Mouse (Mus musculus) small intestine, adult 2 months (tissue): ENCODE measurements at regions not wholly inside any gene's neighbourhood (a gene's known extent, or its start where the extent isn't known, plus 50 kb on each side); places are given as distances from the start of the nearest gene placed in this dataset.

Experiments
- CTCF ChIP-seq: fragments of 200-500 bp; IDR thresholded peaks from 2 replicates; pipeline ENCODE4 v1.5.1; 2012; ENCODE audit warnings: low read depth, mild to moderate bottlenecking, control low read depth, inconsistent platforms, low read length, moderate library complexity, mixed read lengths; ENCODE audit not compliant: insufficient replicate concordance, insufficient read length; ENCODE audit errors: extremely low read depth
- POLR2A ChIP-seq: fragments of 200-500 bp; IDR thresholded peaks from 2 replicates; pipeline ENCODE4 v1.6.1; 2012; ENCODE audit warnings: low read depth, mild to moderate bottlenecking, control low read depth, inconsistent platforms, low read length, moderate library complexity

GRCm38 (mm10) chr5:91693277-91693676, 175.9 kb downstream of the Parm1 start:
- TF ChIP-seq CTCF = no peak
- TF ChIP-seq POLR2A = no peak
